Mouse (Mus musculus): ENCODE measurements at regions not wholly inside any gene's neighbourhood (a gene's known extent, or its start where the extent isn't known, plus 50 kb on each side); places are given as distances from the start of the nearest gene placed in this dataset.

- DNase-seq (ENCODE audit: low spot score in 2 of 2): no peak
Measured at GRCm38 (mm10) chr17:45824977-45825376, 91.3 kb upstream of the 1600014C23Rik start.

GRCm38 (mm10) chr17:45823501-45823900 lies 89.9 kb upstream of the 1600014C23Rik start:
- no peak for DNase-seq (ENCODE audit: low spot score in 2 of 2)

GRCm38 (mm10) chr17:45822427-45822826 lies 88.8 kb upstream of the 1600014C23Rik start:
- DNase-seq (ENCODE audit: low spot score in 2 of 2): no peak

DNA sequence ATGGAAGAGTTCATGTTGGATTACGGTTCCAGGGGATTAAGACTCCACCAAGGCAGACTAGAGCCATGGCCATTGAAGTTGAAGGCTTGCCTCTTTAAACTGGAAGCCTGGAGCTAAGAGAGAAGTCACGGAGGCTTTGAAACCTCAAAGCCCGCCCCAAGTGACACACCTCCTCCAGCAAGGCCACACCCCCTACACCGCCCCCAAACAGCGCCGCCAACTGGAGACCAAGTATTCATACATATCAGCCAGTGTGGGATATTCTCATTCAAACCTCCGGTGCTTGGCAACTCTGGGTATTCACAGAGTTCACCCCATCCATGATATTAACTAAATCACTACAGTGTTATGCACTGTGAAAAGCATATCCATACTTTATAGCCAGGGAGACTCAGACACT lies 87.7 kb upstream of the 1600014C23Rik start:
- no peak for DNase-seq (ENCODE audit: low spot score in 2 of 2)

- no peak for DNase-seq (ENCODE audit: low spot score in 2 of 2)
Measured at GRCm38 (mm10) chr17:45819143-45819542, 85.5 kb upstream of the 1600014C23Rik start.

DNA sequence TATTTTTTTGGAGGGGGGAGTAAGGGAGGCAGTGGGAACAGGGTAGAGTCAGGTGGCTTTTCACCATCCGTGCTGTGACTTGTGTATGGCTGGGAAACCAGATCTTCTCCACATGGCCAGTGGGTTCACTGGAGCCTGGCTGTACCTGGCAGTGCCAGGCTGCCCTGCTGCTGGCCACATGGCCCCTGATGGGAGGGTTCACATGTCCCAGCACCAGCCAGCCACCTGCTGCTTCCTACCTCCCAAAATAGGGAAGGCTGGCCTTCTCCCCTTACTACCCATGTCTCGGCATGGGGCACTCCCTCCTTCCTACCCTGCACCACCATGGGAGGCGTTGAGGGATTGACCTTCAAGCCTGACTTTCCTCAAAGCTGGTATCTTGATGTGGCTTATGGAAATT lies 82.9 kb upstream of the 1600014C23Rik start:
- no peak for DNase-seq (ENCODE audit: low spot score in 2 of 2)

DNA sequence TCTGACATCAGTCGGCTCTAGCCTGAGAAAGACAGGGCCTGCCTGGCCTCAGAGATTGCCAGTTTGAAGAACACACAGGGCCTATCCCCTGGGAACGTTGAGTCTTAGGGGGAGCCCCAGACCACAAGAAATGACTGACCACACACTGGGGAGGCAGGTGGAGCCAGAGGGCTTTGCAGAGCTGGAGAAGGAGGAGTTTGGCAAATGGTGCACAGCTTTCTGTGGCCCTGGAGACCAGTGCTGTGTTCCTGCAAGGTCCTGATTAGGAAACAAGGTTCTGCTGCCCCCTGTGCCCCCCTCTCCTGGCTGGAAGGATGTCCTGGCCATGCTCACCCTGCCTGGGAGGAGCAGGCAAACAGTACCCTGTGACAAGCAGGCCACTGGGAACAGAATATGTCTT lies 82.2 kb upstream of the 1600014C23Rik start:
- DNase-seq (ENCODE audit: low spot score in 2 of 2): peak in 1 of 2 experiments; percentile 26

DNA sequence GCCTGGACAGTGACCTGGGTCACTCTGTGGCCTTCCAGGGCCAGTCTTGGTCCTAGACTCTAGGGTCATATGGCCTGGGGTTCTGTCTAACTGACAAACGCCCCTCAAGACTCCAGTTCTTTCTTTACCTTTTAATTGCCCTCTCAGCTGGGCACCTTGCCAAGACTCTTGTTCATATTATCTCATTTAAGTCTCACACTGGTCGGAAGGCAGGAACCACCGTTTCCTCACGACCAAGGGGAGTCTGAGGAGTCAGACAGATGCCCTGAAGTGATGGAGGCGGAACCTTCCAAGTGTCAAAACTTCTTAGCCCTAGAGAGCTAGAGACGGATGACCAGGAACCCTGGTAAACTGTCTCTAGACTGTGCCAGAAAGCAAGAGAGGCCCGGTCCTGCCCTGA lies 81.7 kb upstream of the 1600014C23Rik start:
- no peak for DNase-seq (ENCODE audit: low spot score in 2 of 2)

DNA sequence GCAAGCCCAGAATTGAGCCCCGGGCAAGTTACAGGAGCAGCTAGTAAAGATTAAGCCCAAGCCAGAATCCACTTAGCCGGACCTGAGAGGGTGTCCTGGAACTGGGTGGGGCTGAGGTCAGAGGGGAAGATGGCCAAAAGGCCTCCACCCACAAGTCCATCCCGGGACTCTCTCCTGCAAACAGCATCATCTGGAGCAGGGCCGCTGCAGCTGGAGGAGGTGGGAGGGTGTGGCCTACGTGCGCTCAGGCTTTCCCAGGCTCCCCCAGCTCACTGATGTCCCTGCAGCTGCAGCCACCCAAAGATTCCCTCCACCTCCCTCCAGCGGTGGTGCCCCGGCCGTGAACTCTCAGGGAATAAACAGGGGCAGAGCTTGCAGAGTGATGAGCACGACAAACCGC lies 80.9 kb upstream of the 1600014C23Rik start:
- DNase-seq (ENCODE audit: low spot score in 2 of 2): no peak

- DNase-seq (ENCODE audit: low spot score in 2 of 2): no peak
Measured at GRCm38 (mm10) chr17:45813956-45814355, 80.3 kb upstream of the 1600014C23Rik start.

DNA sequence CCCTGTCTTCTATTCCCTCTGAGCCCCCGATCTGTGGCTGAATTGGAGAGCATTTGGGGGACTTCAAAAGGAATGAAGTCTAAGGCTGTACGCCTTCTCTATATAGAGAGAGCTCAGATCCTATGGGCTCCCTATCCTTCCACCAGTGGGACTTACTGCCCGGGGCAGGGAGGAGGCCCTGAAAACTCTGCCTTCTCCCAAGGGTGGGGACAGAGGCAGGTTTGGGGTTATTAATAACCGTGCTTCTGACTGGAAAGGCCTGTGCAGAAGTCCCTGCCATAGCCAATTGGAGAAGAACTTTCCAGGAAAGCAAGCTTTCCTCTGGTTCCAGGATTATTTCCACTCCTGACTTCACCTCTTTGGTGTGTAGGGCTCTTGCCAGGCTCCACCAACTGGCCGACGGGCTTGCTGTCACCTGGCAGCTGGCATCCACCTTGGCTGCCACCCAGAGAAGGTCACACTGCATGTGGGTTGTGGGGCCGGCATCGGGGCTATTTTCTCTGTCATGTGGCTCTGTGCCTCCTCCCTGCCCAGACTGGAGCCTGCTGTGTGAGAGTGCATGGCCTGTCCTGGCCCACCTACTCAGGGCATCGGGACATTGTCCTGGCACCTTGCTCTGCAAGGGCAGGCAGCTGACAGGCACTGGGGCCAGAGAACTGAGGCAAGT lies 78.8 kb upstream of the 1600014C23Rik start:
- DNase-seq (ENCODE audit: low spot score in 2 of 2): no peak

DNA sequence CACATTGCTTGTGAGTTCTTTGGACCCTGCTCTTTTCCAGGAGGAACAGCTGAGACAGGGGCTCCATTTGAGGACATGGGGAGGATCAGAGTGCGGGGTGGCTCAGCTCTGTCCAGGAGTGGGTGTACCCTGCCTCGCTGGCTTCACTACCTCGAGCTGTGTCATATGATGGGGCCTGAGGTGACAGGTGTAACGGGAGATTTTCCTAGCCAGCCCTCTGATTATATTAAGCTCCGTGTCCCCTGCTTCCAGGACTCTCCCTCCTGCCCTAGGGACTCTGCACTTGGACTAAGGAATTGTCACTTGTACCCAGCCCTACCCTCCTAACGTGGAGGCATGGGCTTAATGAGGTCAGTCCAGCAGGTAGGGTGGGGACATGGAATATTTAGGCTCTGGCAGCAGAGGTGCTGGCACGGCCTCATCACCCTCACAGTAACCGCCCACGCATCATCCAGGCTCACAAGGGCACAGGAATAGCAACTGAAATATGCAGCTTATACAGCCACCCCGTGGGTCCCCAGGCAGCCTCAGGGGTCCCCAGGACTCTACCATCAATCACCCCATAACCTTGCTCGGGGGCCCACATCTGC lies 78.1 kb upstream of the 1600014C23Rik start:
- no peak for DNase-seq (ENCODE audit: low spot score in 2 of 2)

- DNase-seq (ENCODE audit: low spot score in 2 of 2): no peak
Measured at GRCm38 (mm10) chr17:45809728-45810127, 76.1 kb upstream of the 1600014C23Rik start.

DNA sequence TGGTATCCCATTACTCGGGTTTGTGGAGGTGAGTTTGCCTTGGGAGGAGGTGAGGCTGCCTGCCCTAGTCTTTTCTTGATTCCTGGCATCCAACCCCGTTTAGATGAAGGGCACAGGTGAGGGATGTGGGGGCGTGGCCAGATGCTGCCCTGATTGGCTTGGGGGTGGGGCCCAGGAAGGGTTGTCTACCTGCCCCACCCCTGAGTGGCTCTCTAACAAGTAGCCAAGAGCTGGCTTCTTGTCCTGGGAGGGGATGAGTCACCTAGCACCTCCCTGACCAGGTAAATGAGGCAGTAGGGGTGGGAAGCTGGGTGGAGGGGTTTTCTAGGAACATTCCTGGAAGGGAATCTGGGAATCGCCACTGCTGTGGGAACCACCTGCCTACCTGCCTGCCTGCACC lies 74.7 kb upstream of the 1600014C23Rik start:
- no peak for DNase-seq (ENCODE audit: low spot score in 2 of 2)

- DNase-seq (ENCODE audit: low spot score in 2 of 2): peak; percentile 20 to 31
Measured at GRCm38 (mm10) chr17:45807452-45807851, 73.8 kb upstream of the 1600014C23Rik start.

DNA sequence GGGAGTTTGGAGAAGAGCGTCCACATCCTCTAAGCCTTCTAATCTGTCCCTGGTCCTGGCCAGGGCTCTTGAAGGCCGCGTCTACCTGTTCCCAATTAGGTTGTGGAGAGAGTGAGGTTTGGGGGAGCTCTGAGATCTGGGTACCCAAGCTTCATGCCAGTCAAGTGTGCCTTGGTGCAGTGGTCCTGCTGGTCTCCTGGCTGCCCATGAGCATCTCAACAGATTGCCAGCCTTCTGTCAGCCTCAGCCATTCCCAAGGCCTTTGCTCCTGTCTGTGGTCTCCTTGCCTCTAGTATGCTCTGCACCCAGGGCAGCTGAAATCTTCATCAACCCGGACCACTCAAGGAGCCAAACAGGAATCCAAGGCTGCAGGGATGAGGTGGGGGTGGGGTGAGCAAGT lies 73.2 kb upstream of the 1600014C23Rik start:
- no peak for DNase-seq (ENCODE audit: low spot score in 2 of 2)

- no peak for DNase-seq (ENCODE audit: low spot score in 2 of 2)
Measured at GRCm38 (mm10) chr17:45806430-45806829, 72.8 kb upstream of the 1600014C23Rik start.

DNA sequence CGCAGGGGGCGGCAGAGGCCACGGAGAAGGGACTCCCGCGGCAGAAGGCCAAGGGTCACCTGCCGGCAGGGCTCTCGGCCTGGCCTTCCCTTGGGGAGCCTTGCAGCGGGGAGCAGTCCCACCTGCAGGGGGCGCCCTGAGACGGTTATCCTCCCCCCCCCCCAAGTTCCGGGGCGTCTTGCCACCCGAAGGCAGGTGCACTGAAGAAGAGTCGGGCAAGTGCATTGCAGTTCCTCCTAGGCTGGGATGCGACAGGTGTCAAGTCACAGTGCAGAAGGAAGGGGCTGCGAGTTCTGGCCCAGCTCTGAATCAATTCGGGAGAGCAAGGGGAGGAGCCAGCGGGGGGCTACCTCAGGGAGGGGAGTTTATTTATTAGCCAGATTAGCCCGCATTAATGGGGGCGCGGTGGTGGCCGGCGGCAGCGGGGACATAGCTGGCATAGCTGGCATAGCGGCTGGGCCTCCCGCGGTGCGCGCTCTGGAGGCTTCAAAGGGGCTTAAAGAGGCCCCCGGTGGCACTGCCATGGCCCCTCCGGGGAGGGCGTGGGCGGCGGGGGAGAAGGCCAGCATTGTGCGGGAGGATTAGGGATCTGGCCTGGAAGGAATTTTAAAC lies 71.9 kb upstream of the 1600014C23Rik start:
- DNase-seq (ENCODE audit: low spot score in 2 of 2): no peak

DNA sequence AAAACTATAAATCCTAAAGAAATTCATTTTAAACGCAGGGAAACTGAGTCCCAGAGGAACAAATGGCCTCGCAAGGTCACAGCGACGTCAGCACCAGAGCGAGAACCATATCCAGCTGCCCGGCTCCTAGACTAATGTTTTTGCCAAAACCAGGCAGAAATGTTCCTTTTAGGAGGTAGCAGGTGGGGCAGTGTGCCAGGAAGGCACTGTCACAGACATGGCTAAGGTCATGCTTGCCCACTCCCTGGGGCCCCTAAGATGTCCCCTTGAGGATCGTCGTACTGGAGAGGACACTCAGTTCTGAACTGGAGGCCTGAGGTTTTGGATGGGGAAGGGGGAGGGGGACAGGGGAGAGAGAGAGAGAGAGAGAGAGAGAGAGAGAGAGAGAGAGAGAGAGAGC lies 69.7 kb upstream of the 1600014C23Rik start:
- no peak for DNase-seq (ENCODE audit: low spot score in 2 of 2)

DNA sequence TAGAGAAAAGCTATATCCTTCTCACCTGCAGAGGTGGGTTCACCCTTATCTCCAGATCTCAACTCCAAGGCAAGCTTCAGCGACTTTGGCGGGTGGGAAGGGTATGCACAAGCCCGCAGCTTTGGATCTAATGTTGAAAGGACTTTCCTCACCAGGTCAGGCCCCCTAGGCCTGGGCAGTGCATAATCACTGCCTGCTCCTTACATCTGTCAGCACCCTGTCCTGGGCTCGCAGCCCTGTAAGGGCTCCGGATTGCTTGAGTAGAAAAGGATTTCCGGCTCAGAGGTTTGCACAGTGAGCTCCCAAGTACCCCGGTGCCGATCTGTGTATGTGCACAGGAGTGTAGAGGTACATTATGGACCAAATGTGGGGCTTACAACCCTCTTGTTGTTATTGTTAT lies 68.8 kb upstream of the 1600014C23Rik start:
- DNase-seq (ENCODE audit: low spot score in 2 of 2): no peak

DNA sequence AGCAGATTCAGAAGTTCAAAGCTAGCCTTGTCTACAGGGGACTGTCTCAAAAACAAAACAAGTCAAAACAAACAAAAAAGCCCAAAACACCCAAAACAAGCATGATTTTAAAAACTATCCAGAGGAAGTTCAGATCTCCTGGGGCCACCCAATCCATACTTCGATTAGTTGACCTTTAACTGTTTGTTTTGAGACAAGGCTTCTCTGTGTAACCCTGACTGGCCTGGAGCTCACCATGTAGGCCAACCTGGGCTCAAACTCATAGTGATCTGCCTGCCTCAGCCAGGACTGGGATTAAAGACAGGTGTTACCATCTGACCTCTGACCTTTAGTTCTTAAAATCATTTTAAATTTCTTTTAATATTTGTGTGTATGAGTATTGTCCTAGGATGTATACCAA lies 66.1 kb upstream of the 1600014C23Rik start:
- no peak for DNase-seq (ENCODE audit: low spot score in 2 of 2)

- peak in 1 of 2 experiments; percentile 66 for DNase-seq (ENCODE audit: low spot score in 2 of 2)
Measured at GRCm38 (mm10) chr17:45798996-45799395, 65.4 kb upstream of the 1600014C23Rik start.

- no peak for DNase-seq (ENCODE audit: low spot score in 2 of 2)
Measured at GRCm38 (mm10) chr17:45798456-45798855, 64.8 kb upstream of the 1600014C23Rik start.
